Mouse (Mus musculus): ENCODE results near the gene Hist1h2bj. TPM values are rescaled to one million over a fixed set of nuclear protein-coding genes. Genes with fewer than 3 reads are reported as not detected.

The Hist1h2bj gene
- polyA plus RNA-seq, 1 experiment from 2014 or later, result 4.1 TPM

DNA sequence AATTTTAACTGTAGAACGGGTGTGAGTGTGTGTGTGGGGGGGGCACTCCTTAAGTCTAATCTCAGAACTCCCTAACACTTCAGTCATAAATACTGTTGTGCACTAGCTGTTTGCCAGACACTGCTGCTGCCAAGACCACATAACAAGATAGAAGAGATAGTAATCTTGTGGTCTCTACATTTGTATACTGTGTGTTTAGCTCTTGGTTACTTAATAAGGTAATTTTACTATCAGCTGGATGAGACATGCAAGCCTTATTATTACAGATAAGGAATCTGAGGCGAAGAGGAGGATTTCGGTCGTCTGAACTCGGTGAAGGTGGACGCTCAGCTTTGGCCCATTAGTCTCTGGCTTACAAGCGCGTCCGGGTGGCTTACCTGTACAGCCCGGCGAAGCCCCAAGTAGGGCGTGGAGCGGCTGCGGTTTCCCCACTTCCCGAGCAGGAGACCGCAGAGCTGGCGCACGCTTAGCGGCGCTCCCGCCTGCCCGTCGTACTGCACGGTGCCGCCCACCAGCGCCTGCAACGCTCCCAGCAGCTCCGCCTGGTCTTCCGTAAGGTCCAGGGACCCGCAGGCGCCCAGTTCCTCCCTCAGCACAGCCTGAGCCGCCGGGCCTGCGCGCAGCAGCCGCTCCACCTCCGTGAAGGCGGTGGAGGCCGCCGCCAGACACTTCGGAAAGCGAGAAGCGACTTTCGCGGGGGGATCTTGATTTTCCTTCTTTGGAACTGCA is 37.2 kb upstream of the Hist1h2bj start:
- peak; percentile 69 for ATAC-seq
- H3K4me3 ChIP-seq (ENCODE audit: low read depth, low read length), result peak overlapping the region; percentile 50
- H3K9ac ChIP-seq (ENCODE audit: low read depth, low read length), result peak overlapping the region; percentile 19; the same call in 1 of the 2 replicates
- no peak for TF ChIP-seq CTCF (IDR thresholded peaks at IDR 0.05; ENCODE audit: low read depth)
- peaks cover 89% of the 10 kb centered on the region for H3K27me3 ChIP-seq (replicated peaks; ENCODE audit: control insufficient read depth, insufficient read depth, low read length)
- no peaks in the 10 kb centered on the region for H3K36me3 ChIP-seq (ENCODE audit: control insufficient read depth, insufficient read depth)
- H3K4me2 ChIP-seq (replicated peaks; ENCODE audit: low read depth), result peak overlapping the region; percentile 98
- under 1% methylated on average over 45 of the region's 45 CpGs for WGBS
- H3K27ac ChIP-seq (ENCODE audit: low read depth, low read length), result no peak overlapping the region
- H3K9me3 ChIP-seq (ENCODE audit: control insufficient read depth), result no peaks in the 10 kb centered on the region
- no peaks in the 10 kb centered on the region for H3K4me1 ChIP-seq (replicated peaks; ENCODE audit: control insufficient read depth, insufficient read depth, low read length)

DNA sequence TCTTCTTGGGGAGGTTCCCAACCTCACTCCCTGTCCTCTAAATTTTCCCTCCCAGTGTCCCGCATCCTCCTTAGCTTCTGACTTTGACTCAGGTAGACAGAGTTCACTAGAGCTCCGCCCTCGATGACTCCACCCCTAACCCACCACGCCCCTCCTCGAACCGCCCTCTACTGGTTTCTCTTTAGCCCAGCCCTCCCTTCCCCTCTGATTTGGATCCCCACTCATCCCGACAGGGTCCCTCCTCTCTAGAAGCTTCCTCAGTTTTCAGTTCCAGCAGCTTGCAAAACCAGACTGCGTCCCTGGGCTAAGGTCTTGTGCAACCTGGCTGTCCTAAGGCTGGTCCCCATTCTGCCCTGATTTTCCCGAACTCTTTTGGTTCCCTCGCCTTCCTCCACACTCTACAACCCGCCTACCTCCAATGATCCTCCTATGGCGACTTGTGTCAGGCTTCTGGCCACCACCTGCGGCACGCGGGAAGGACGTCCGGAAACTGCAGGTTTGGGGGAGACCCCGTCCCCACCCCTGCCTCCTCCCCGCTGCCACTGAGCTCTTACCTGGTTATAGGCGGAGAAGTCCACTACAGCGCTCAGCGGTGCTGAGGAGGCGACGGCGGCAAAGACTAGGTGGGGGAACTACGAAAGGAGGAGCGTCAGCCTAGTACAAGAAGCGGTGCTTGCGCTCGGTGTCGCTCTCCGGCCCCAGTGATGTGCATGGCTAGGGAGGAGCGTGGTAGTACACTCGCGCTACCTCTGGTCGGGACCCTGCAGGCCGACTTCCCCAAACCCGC is 36.5 kb upstream of the Hist1h2bj start:
- TF ChIP-seq CTCF (IDR thresholded peaks at IDR 0.05; ENCODE audit: low read depth), result peak; percentile 28; the same call in 1 of the 2 replicates
- H3K36me3 ChIP-seq (ENCODE audit: control insufficient read depth, insufficient read depth), result no peaks in the 10 kb centered on the region

DNA sequence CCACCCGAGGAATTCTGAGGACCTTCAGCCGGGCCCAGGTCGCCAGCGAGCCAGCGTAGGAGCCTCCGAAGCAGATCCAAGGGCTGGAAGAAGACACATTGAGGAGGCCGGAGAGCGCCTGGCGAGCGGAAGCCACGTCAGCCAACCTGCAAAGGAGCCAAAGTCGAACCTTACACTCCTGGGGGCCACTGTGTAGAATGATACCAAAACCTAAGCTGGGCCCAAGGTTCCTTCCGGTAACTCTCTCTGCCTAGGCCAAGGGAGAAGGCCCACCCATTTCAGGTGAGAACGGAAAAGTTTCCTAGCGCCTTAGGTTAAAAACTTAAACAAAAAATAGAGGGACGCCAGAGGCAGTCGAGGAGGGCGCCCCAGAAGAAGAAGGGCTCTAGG is 35.9 kb upstream of the Hist1h2bj start:
- 11% methylated on average over 18 of the region's 18 CpGs for WGBS
- no peaks in the 10 kb centered on the region for H3K4me1 ChIP-seq (replicated peaks; ENCODE audit: control insufficient read depth, insufficient read depth, low read length)
- TF ChIP-seq CTCF (IDR thresholded peaks at IDR 0.05; ENCODE audit: low read depth), result no peak
- peaks cover 87% of the 10 kb centered on the region for H3K27me3 ChIP-seq (replicated peaks; ENCODE audit: control insufficient read depth, insufficient read depth, low read length)
- H3K4me3 ChIP-seq (ENCODE audit: low read depth, low read length), result peak overlapping the region; percentile 50
- no peak overlapping the region; the same call in 1 of the 2 replicates for H3K9ac ChIP-seq (ENCODE audit: low read depth, low read length)
- no peak overlapping the region for H3K27ac ChIP-seq (ENCODE audit: low read depth, low read length)
- no peak for ATAC-seq
- no peaks in the 10 kb centered on the region for H3K36me3 ChIP-seq (ENCODE audit: control insufficient read depth, insufficient read depth)
- H3K9me3 ChIP-seq (ENCODE audit: control insufficient read depth), result no peaks in the 10 kb centered on the region
- H3K4me2 ChIP-seq (replicated peaks; ENCODE audit: low read depth), result peak overlapping the region; percentile 98

More for the DNA sequence above, 36.5 kb upstream of the Hist1h2bj start:
- peak overlapping the region; percentile 50 for H3K4me3 ChIP-seq (ENCODE audit: low read depth, low read length)
- H3K4me1 ChIP-seq (replicated peaks; ENCODE audit: control insufficient read depth, insufficient read depth, low read length), result no peaks in the 10 kb centered on the region
- H3K9me3 ChIP-seq (ENCODE audit: control insufficient read depth), result no peaks in the 10 kb centered on the region
- peak overlapping the region; percentile 51 for H3K9ac ChIP-seq (ENCODE audit: low read depth, low read length)
- ATAC-seq, result peak; percentile 85
- no peak overlapping the region for H3K27ac ChIP-seq (ENCODE audit: low read depth, low read length)
- peaks cover 87% of the 10 kb centered on the region for H3K27me3 ChIP-seq (replicated peaks; ENCODE audit: control insufficient read depth, insufficient read depth, low read length)
- WGBS, result under 1% methylated on average over 38 of the region's 38 CpGs
- H3K4me2 ChIP-seq (replicated peaks; ENCODE audit: low read depth), result peak overlapping the region; percentile 98

DNA sequence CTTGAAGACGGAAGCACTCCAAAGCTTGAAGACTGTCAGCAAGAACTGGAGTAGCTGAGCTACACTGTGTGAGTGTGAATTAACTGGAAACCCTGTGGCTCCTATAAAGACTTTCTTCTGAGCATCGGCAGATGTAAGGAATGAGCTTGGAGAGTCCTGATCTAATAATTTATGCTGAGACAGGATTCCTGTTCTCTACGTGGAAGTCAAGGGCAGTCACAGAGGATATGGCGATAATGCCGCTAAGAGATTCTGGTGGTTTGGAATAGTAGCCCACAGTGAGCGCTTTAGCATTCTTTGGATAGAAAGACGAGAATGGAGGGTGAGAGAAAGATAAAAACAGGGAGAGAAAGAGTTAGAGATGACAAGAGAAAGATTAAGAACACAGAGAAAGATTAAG is 35.1 kb upstream of the Hist1h2bj start:
- no peaks in the 10 kb centered on the region for H3K36me3 ChIP-seq (ENCODE audit: control insufficient read depth, insufficient read depth)
- no peaks in the 10 kb centered on the region for H3K9me3 ChIP-seq (ENCODE audit: control insufficient read depth)
- no peak for TF ChIP-seq CTCF (IDR thresholded peaks at IDR 0.05; ENCODE audit: low read depth)
- no peaks in the 10 kb centered on the region for H3K4me1 ChIP-seq (replicated peaks; ENCODE audit: control insufficient read depth, insufficient read depth, low read length)
- no peak for ATAC-seq
- H3K4me2 ChIP-seq (replicated peaks; ENCODE audit: low read depth), result no peak overlapping the region
- 65% methylated on average over 7 of the region's 7 CpGs for WGBS
- no peak overlapping the region for H3K27ac ChIP-seq (ENCODE audit: low read depth, low read length)
- H3K27me3 ChIP-seq (replicated peaks; ENCODE audit: control insufficient read depth, insufficient read depth, low read length), result peaks cover 86% of the 10 kb centered on the region
- H3K9ac ChIP-seq (ENCODE audit: low read depth, low read length), result no peak overlapping the region
- H3K4me3 ChIP-seq (ENCODE audit: low read depth, low read length), result no peak overlapping the region; the same call in 1 of the 2 replicates

DNA sequence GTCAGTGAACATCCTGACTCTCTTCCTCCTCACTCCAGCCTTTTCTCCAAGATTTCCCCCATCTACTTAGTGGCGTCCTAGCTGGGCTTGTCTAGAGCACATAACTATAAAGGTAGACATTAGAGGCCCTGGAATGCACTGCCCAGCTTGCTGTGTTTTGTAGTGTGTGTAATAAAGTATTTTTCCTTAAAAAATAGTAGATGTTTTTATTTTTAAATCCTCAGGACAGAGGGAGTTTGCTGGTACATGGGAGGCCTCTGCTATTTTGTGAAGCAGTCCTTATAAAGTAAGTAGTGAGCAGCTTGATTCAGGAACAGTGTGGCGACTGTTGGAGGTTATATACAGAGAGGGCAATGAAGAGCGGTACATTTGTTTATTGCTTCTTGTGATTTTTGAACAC is 34.3 kb upstream of the Hist1h2bj start:
- H3K4me1 ChIP-seq (replicated peaks; ENCODE audit: control insufficient read depth, insufficient read depth, low read length), result no peaks in the 10 kb centered on the region
- no peak for TF ChIP-seq CTCF (IDR thresholded peaks at IDR 0.05; ENCODE audit: low read depth)
- H3K36me3 ChIP-seq (ENCODE audit: control insufficient read depth, insufficient read depth), result no peaks in the 10 kb centered on the region
- H3K27me3 ChIP-seq (replicated peaks; ENCODE audit: control insufficient read depth, insufficient read depth, low read length), result peaks cover 85% of the 10 kb centered on the region
- no peak for ATAC-seq
- H3K4me3 ChIP-seq (ENCODE audit: low read depth, low read length), result no peak overlapping the region
- H3K9me3 ChIP-seq (ENCODE audit: control insufficient read depth), result no peaks in the 10 kb centered on the region
- H3K4me2 ChIP-seq (replicated peaks; ENCODE audit: low read depth), result no peak overlapping the region
- no peak overlapping the region for H3K9ac ChIP-seq (ENCODE audit: low read depth, low read length)
- 83% methylated on average over 3 of the region's 3 CpGs for WGBS
- H3K27ac ChIP-seq (ENCODE audit: low read depth, low read length), result no peak overlapping the region

DNA sequence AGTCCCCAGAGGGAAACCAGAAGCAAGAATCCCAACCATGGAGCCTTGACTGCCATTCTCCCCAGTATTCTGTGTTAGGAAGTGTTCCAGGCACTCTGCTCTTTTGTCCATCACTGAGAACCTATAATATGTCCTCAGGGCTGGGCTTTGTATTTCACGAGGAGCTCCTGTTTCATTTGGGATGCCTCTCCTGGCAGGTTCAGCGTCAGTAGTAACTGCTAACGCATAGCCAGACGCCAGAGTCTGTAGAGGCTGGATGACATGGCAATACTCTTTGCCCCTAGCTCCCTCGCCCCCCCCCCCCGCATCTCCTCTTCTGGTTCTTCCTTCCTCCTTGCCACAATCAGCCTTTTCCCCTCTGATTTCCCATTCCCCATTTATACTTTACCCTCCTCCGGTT is 33.4 kb upstream of the Hist1h2bj start, which contains the start of gene Prss16:
TSS of gene Prss16 (minus strand) at position 101 of the 400 bp plus-strand sequence.
- Histone ChIP-seq H3K36me3 (ENCODE audit: control insufficient read depth, insufficient read depth) (no peaks in the 10 kb centered on the region), H3K9me3 (ENCODE audit: control insufficient read depth) (no peaks in the 10 kb centered on the region), H3K4me1 (replicated peaks; ENCODE audit: control insufficient read depth, insufficient read depth, low read length) (no peaks in the 10 kb centered on the region), H3K4me3 (ENCODE audit: low read depth, low read length) (no peak within 1 kb of the TSS), H3K27ac (ENCODE audit: low read depth, low read length) (no peak within 1 kb of the TSS), H3K27me3 (replicated peaks; ENCODE audit: control insufficient read depth, insufficient read depth, low read length) (peaks cover 85% of the 10 kb centered on the region), H3K9ac (ENCODE audit: low read depth, low read length) (no peak within 1 kb of the TSS), H3K4me2 (replicated peaks; ENCODE audit: low read depth) (no peak within 1 kb of the TSS)
- 45% methylated on average over 7 of the region's 7 CpGs for WGBS
- ATAC-seq, result no peak
- TF ChIP-seq CTCF (IDR thresholded peaks at IDR 0.05; ENCODE audit: low read depth), result no peak

Data from intestine, postnatal 0 days (tissue).